Mouse (Mus musculus): ENCODE data around the gene Fam19a1.

Gene Fam19a1

GRCm38 (mm10) chr6:96258651-96259050 is 145.7 kb downstream of the Fam19a1 start:
- in situ Hi-C loops (cut with MboI) = no loop called here

GRCm38 (mm10) chr6:96266456-96266855 is 153.5 kb downstream of the Fam19a1 start:
- in situ Hi-C loops (cut with MboI) = no loop called here

DNA sequence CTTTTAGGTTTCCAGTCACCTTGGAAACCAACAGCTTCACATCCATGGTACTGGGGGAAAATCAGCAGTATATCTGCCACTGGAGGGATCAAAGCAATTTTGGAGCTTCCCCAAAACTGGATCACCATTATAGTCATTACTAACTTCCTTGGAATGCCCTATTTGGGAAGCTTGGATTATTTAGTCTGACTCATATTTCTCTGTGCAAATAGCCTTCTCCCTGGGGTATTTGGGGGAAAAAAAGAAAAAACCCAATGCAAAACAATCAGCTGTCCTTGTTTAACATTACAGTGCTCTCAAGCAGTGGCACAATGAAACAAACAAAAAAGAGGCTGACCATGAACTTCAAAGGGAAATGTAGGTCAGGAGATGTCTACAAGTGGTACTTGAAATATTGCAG is 155.8 kb downstream of the Fam19a1 start:
- in situ Hi-C loops (cut with MboI) = no loop called here

DNA sequence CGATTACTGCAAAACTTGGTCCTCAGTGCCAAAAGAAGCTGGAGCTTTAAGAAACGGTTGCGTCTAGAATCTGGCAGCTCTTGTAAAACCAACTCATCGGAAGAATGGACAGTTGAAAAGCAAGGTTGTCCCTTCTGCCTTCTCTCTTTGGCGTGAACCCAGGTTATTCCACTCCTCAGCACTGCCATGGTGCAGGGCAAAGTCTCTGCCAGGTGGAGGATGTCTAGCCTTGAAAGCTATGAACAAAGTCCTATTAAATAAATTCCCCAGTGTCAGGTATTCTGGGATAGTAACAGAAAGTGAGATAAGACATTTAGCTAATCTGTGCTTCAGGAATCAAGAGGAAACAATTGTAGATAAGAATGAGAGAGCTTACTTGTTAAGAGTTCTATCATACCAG is 157.5 kb downstream of the Fam19a1 start:
- in situ Hi-C loops (cut with MboI) = no loop called here

DNA sequence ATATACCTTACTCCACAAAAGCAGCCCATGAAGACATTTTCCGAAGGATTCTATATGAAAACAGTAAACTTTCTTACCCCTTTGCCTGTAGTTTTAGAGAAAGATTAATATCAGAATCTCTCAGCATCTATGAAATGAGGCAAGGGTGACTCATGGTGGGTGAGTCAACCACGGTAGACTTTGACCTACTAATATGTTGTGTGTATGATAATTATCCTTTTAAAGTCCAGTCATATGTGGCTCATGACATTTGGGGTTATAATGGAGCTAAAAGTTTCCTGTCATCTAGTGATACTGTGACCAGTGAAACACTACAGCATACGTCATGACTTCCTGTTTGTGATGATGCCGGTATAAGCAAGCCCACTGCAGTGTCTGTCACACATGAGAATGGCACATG is 170.8 kb downstream of the Fam19a1 start:
- in situ Hi-C loops (cut with MboI) = no loop called here

DNA sequence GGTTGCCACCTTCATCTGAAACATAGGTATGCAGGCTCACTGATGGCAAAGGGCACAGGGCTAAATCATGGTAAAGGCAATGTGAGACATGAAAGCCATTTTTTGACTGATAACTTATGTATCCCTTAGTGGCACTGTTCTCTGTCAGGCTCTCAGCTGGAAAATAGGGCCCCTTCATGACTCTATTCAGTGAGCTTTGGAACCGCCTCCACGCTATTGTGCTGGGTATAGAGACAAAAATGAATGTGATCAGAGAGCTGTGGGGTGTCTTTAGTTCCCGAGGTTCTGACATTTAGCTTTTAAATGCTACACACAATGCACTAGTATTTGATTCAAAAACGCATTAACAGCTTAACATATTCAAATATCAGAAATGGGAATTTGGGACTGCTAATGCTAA is 171.6 kb downstream of the Fam19a1 start:
- in situ Hi-C loops (cut with MboI) = no loop called here

DNA sequence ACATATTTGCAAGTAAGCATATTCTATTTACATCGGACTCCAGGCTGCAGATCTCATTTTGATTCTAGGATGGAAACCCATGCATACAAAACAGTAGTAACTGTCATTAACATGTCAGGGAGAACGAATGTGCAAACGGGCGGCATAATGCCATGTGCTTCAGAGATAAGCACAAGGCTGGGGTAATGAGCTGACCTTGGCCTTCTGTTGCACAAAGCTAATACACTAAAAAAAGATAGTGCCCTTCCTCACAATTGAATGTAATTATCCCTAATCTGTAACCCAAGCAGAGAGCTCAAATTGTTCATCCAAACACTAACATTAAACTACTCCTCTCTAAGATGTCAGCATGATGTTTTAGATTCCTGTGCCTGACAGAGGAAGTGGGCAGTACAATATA is 173.3 kb downstream of the Fam19a1 start:
- in situ Hi-C loops (cut with MboI) = no loop called here

DNA sequence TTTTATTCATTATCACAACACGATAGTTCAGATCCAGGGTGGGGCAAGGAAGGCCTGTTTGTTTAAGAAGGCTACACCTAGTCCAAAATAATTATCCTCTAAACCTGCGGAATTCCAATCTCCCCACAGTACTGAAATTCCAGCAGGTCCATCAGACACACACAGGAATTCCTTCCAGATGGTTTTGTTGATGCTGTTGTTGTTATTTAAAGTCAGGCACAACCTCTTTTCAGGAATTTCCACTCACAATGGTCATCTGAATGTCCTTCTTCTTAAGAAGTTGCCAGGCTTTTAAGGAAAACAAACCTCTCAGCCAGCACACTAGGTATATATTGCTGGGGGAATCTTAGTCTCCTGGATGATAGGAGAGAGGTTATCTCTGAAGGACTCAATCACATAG is 174.4 kb downstream of the Fam19a1 start:
- in situ Hi-C loops (cut with MboI) = no loop called here

GRCm38 (mm10) chr6:96289672-96290071 is 176.7 kb downstream of the Fam19a1 start:
- in situ Hi-C loops (cut with MboI) = no loop called here

GRCm38 (mm10) chr6:96347491-96347890 is 234.5 kb downstream of the Fam19a1 start:
- in situ Hi-C loops (cut with MboI) = no loop called here

- in situ Hi-C loops (cut with MboI) = no loop called here
Observed at GRCm38 (mm10) chr6:96349446-96350025, 236.6 kb downstream of the Fam19a1 start.

DNA sequence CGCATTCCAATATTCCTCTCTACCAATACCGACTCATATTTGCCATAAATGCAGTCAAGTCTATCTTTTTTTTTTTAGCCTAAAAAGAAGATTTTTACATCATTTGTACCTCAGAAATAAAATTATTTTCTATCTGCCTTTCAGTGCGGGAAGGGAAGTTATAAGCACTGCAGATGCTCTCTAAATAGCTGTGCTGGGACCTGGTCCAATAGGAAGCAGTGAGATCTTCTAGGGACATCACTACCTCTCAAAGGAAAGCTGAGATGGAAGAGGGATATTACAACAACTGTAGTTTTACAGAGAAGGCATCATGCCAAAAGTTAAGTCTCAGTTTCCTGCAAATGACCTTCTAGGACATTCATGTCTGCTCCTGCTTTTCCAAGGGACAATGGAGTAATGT is 256.6 kb downstream of the Fam19a1 start:
- in situ Hi-C loops (cut with MboI) = no loop called here

DNA sequence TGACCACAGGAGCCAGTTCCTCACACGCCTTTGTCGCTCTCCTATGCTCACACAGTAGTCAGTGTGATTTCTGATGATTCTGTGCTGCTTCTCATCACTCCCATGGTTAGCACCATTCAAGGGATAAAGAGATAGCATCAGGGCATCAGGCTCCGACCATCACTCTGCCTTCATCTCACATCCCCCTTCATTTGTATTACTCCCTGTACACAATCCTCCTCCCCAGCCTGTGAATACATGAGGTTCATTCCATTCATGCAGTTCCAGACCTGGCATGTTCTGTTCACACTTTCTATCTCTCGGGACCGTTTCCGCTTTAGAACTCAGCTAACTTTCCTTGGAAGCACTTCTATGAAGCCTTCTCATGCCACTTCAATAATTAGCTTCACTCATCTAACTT is 259.9 kb downstream of the Fam19a1 start:
- in situ Hi-C loops (cut with MboI) = no loop called here

DNA sequence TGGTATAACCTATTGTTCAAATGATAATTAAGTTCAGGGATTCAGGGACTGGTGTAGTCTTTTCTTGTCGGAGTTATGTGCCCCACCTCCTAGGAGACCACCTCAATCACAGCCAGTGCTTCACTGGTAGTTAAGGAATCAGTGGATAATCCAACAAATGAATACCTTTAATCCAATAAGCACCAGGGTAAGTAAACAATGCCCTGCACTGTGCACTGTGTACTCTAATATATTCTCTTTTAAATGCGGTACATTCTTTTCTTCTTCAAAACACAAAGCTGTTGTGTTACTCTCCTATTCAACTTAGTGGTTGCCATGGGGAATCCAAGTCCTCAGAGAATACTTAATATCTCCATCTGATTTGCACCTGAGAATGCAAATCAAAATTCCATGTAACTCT is 260.3 kb downstream of the Fam19a1 start:
- in situ Hi-C loops (cut with MboI) = no loop called here

GRCm38 (mm10) chr6:96376773-96377172 is 263.8 kb downstream of the Fam19a1 start:
- in situ Hi-C loops (cut with MboI) = no loop called here

- in situ Hi-C loops (cut with MboI) = no loop called here
Observed at GRCm38 (mm10) chr6:96379229-96379628, 266.3 kb downstream of the Fam19a1 start.

GRCm38 (mm10) chr6:96384441-96384840 is 271.5 kb downstream of the Fam19a1 start:
- in situ Hi-C loops (cut with MboI) = no loop called here

GRCm38 (mm10) chr6:96418866-96419265 is 305.9 kb downstream of the Fam19a1 start:
- in situ Hi-C loops (cut with MboI) = no loop called here

DNA sequence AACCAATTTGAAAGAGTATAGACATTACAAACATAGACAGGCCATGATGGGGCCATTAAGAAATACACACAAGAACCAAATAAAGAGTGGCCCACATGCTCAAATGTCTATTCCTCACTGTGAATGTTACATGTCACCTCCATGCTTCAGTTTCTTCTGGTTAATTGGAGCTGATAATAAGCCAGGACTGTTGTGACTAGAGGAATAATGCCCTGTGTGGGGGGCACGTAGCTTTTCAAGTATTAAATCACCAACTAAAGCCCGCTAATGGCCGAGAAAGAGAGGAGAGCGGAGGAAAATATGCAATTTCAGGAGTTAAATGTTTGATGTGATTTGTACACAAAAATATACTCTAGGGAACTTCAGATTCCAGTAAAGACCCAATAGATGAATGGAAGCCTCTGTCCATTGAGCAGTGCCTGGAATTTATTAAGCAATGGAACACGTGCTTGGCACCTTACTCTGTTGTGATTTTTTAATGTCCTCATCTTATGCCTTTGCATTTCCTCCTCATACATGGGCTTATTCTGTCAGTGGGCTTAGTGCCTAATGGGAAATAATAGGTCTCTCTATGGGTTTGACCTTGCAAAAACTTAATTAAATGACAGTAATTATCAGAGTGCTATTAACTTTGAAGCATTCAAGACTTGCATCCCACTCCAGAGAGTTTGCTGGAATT is 306.9 kb downstream of the Fam19a1 start:
- in situ Hi-C loops (cut with MboI) = no loop called here

- in situ Hi-C loops (cut with MboI) = no loop called here
Observed at GRCm38 (mm10) chr6:96420515-96420914, 307.6 kb downstream of the Fam19a1 start.

DNA sequence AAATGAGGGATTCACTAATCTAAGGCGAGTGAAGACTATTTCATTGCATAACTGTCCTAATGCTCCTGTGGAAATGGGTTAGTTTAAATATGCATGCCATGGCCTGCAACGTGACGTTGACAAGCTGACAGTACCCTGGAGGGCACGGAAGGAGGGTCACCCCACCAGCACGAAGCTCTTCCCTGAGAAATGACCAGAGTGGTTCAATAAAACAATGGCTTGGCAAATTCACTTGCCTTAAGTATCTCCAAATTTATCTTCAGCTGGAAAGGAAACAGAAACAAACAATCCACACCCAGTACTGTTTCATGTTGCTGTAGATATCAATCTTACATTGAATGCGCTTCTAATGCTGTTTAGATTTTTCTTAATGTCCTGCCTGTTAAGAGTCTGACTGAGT is 316.4 kb downstream of the Fam19a1 start:
- in situ Hi-C loops (cut with MboI) = no loop called here

GRCm38 (mm10) chr6:96432397-96432796 is 319.4 kb downstream of the Fam19a1 start:
- in situ Hi-C loops (cut with MboI) = no loop called here

- in situ Hi-C loops (cut with MboI) = no loop called here
Observed at GRCm38 (mm10) chr6:96433896-96434295, 320.9 kb downstream of the Fam19a1 start.

DNA sequence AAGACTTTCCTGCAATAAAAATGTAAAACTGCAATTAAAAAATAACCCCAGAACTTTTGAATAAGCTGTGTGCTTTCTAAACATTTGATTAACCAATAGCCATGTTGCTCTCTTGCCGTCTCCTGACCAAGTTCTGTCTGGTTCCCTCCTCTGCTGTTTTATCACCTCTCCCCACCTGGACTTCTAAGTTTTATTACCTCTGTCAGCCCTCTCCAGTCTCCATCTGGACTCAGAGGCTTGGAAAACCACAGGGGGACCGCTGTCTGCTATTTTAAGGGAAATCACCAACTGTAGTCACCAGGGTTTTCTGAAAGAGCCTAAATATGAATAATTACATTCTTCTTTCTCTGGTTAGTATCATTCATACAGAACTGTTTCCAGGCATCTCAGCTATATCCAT is 322.6 kb downstream of the Fam19a1 start:
- in situ Hi-C loops (cut with MboI) = no loop called here
